Mouse (Mus musculus) myocyte (in vitro differentiated cells): ENCODE measurements around the gene Krtap4-2.
"Not testable (repeated sequence)": the region's sequence is repeated elsewhere in the genome, so short reads cannot be mapped to it uniquely, and the experiment has no call there.

Experiments
- E2F4 ChIP-seq: IDR thresholded peaks from one replicate; pipeline ENCODE4 v1.6.1; 2011; ENCODE audit warnings: mild to moderate bottlenecking, control low read depth, moderate library complexity; ENCODE audit not compliant: insufficient read depth
- POLR2A ChIP-seq: IDR thresholded peaks from one replicate; pipeline ENCODE4 v1.6.1; 2011; ENCODE audit warnings: low read depth, mild to moderate bottlenecking, control low read depth, moderate library complexity; ENCODE audit not compliant: insufficient read length

- not testable (repeated sequence) for TF ChIP-seq E2F4, POLR2A
Measured at GRCm38 (mm10) chr11:99597742-99598141, 37.1 kb downstream of the Krtap4-2 start, which contains the start of gene Krtap9-3.
